Mouse (Mus musculus): Measurements from ENCODE around the gene Tnfsf11.

The Tnfsf11 gene

GRCm38 (mm10) chr14:78319000-78319399 lies 11.2 kb upstream of the Tnfsf11 start:
- no peaks in the 10 kb centered on the region for H3K36me3 ChIP-seq (ENCODE audit: insufficient read depth, low read length)
- TF ChIP-seq NANOG (IDR thresholded peaks at IDR 0.05; ENCODE audit: borderline replicate concordance, low read length) (no peak), CTCF (conservative IDR thresholded peaks at IDR 0.05; ENCODE audit: low read length) (no peak), POU5F1 (IDR thresholded peaks at IDR 0.05; ENCODE audit: borderline replicate concordance, low read length) (no peak)
- H3K27me3 ChIP-seq (ENCODE audit: insufficient read depth, low read length): peaks cover 20% of the 10 kb centered on the region
- no peaks in the 10 kb centered on the region for H3K4me1 ChIP-seq (replicated peaks; ENCODE audit: low read depth, low read length)
- H3K9me3 ChIP-seq (ENCODE audit: low read length): no peaks in the 10 kb centered on the region
- no peak overlapping the region for H3K4me3 ChIP-seq (replicated peaks; ENCODE audit: low read length)

- no peaks in the 10 kb centered on the region for H3K9me3 ChIP-seq (ENCODE audit: low read length)
- H3K36me3 ChIP-seq (ENCODE audit: insufficient read depth, low read length): no peaks in the 10 kb centered on the region
- H3K4me1 ChIP-seq (replicated peaks; ENCODE audit: low read depth, low read length): no peaks in the 10 kb centered on the region
- H3K4me3 ChIP-seq (replicated peaks; ENCODE audit: low read length): no peak overlapping the region
- TF ChIP-seq NANOG (IDR thresholded peaks at IDR 0.05; ENCODE audit: borderline replicate concordance, low read length): no peak
- TF ChIP-seq POU5F1 (IDR thresholded peaks at IDR 0.05; ENCODE audit: borderline replicate concordance, low read length): no peak
- TF ChIP-seq CTCF (conservative IDR thresholded peaks at IDR 0.05; ENCODE audit: low read length): no peak
- H3K27me3 ChIP-seq (ENCODE audit: insufficient read depth, low read length): peaks cover 31% of the 10 kb centered on the region
Observed at GRCm38 (mm10) chr14:78317623-78318022, 9.8 kb upstream of the Tnfsf11 start.

GRCm38 (mm10) chr14:78300914-78301313 lies 6.9 kb downstream of the Tnfsf11 start:
- H3K9me3 ChIP-seq (ENCODE audit: low read length): peaks cover 9% of the 10 kb centered on the region
- H3K27me3 ChIP-seq (ENCODE audit: insufficient read depth, low read length): peaks cover 13% of the 10 kb centered on the region
- H3K36me3 ChIP-seq (ENCODE audit: insufficient read depth, low read length): no peaks in the 10 kb centered on the region
- H3K4me3 ChIP-seq (replicated peaks; ENCODE audit: low read length): no peak overlapping the region
- peaks cover 26% of the 10 kb centered on the region for H3K4me1 ChIP-seq (replicated peaks; ENCODE audit: low read depth, low read length)
- no peak for TF ChIP-seq POU5F1 (IDR thresholded peaks at IDR 0.05; ENCODE audit: borderline replicate concordance, low read length)
- TF ChIP-seq NANOG (IDR thresholded peaks at IDR 0.05; ENCODE audit: borderline replicate concordance, low read length): no peak
- no peak for TF ChIP-seq CTCF (conservative IDR thresholded peaks at IDR 0.05; ENCODE audit: low read length)

- Histone ChIP-seq H3K9me3 (ENCODE audit: low read length) (peaks cover 44% of the 10 kb centered on the region), H3K4me1 (replicated peaks; ENCODE audit: low read depth, low read length) (peaks cover 49% of the 10 kb centered on the region), H3K4me3 (replicated peaks; ENCODE audit: low read length) (no peak overlapping the region), H3K27me3 (ENCODE audit: insufficient read depth, low read length) (peaks cover 5% of the 10 kb centered on the region; the same call in 1 of the 2 replicates), H3K36me3 (ENCODE audit: insufficient read depth, low read length) (peaks cover 10% of the 10 kb centered on the region; the same call in 1 of the 2 replicates)
- TF ChIP-seq NANOG (IDR thresholded peaks at IDR 0.05; ENCODE audit: borderline replicate concordance, low read length) (no peak), CTCF (conservative IDR thresholded peaks at IDR 0.05; ENCODE audit: low read length) (peak; percentile 25; the same call in 1 of the 2 replicates)
Observed at GRCm38 (mm10) chr14:78292687-78293086, 15.2 kb downstream of the Tnfsf11 start.

GRCm38 (mm10) chr14:78289912-78290523 lies 17.8 kb downstream of the Tnfsf11 start:
- Histone ChIP-seq H3K4me1 (replicated peaks; ENCODE audit: low read depth, low read length) (peaks cover 69% of the 10 kb centered on the region), H3K9me3 (ENCODE audit: low read length) (peaks cover 28% of the 10 kb centered on the region), H3K27me3 (ENCODE audit: insufficient read depth, low read length) (peaks cover 9% of the 10 kb centered on the region), H3K36me3 (ENCODE audit: insufficient read depth, low read length) (peaks cover 10% of the 10 kb centered on the region; the same call in 1 of the 2 replicates), H3K4me3 (replicated peaks; ENCODE audit: low read length) (no peak overlapping the region; the same call in 1 of the 2 replicates)
- TF ChIP-seq POU5F1 (IDR thresholded peaks at IDR 0.05; ENCODE audit: borderline replicate concordance, low read length) (no peak), CTCF (conservative IDR thresholded peaks at IDR 0.05; ENCODE audit: low read length) (no peak), NANOG (IDR thresholded peaks at IDR 0.05; ENCODE audit: borderline replicate concordance, low read length) (no peak)

- TF ChIP-seq NANOG (IDR thresholded peaks at IDR 0.05; ENCODE audit: borderline replicate concordance, low read length) (peak; percentile 100), POU5F1 (IDR thresholded peaks at IDR 0.05; ENCODE audit: borderline replicate concordance, low read length) (peak; percentile 81; the same call in 1 of the 2 replicates), CTCF (conservative IDR thresholded peaks at IDR 0.05; ENCODE audit: low read length) (no peak)
- Histone ChIP-seq H3K9me3 (ENCODE audit: low read length) (peaks cover 20% of the 10 kb centered on the region), H3K36me3 (ENCODE audit: insufficient read depth, low read length) (peaks cover 3% of the 10 kb centered on the region; the same call in 1 of the 2 replicates), H3K4me1 (replicated peaks; ENCODE audit: low read depth, low read length) (peaks cover 75% of the 10 kb centered on the region), H3K27me3 (ENCODE audit: insufficient read depth, low read length) (peaks cover 9% of the 10 kb centered on the region), H3K4me3 (replicated peaks; ENCODE audit: low read length) (no peak overlapping the region)
Observed at GRCm38 (mm10) chr14:78288903-78289302, 18.9 kb downstream of the Tnfsf11 start.

- TF ChIP-seq NANOG (IDR thresholded peaks at IDR 0.05; ENCODE audit: borderline replicate concordance, low read length) (no peak), POU5F1 (IDR thresholded peaks at IDR 0.05; ENCODE audit: borderline replicate concordance, low read length) (no peak), CTCF (conservative IDR thresholded peaks at IDR 0.05; ENCODE audit: low read length) (peak; percentile 75)
- Histone ChIP-seq H3K4me1 (replicated peaks; ENCODE audit: low read depth, low read length) (peaks cover 82% of the 10 kb centered on the region), H3K4me3 (replicated peaks; ENCODE audit: low read length) (no peak overlapping the region), H3K27me3 (ENCODE audit: insufficient read depth, low read length) (peaks cover 11% of the 10 kb centered on the region), H3K9me3 (ENCODE audit: low read length) (peaks cover 12% of the 10 kb centered on the region), H3K36me3 (ENCODE audit: insufficient read depth, low read length) (no peaks in the 10 kb centered on the region)
Observed at GRCm38 (mm10) chr14:78287906-78288800, 19.7 kb downstream of the Tnfsf11 start.

GRCm38 (mm10) chr14:78286011-78286548 lies 21.8 kb downstream of the Tnfsf11 start:
- H3K4me3 ChIP-seq (replicated peaks; ENCODE audit: low read length): peak overlapping the region; percentile 45; the same call in 1 of the 2 replicates
- H3K4me1 ChIP-seq (replicated peaks; ENCODE audit: low read depth, low read length): peaks cover 88% of the 10 kb centered on the region
- H3K9me3 ChIP-seq (ENCODE audit: low read length): no peaks in the 10 kb centered on the region
- no peaks in the 10 kb centered on the region for H3K36me3 ChIP-seq (ENCODE audit: insufficient read depth, low read length)
- TF ChIP-seq CTCF (conservative IDR thresholded peaks at IDR 0.05; ENCODE audit: low read length) (no peak), POU5F1 (IDR thresholded peaks at IDR 0.05; ENCODE audit: borderline replicate concordance, low read length) (no peak), NANOG (IDR thresholded peaks at IDR 0.05; ENCODE audit: borderline replicate concordance, low read length) (no peak)
- peaks cover 9% of the 10 kb centered on the region; the same call in 1 of the 2 replicates for H3K27me3 ChIP-seq (ENCODE audit: insufficient read depth, low read length)
